Mouse (Mus musculus) naive thymus-derived CD4-positive, alpha-beta T cell, adult 2 months (primary cell): Measurements from ENCODE around the gene Hsp90ab1.

Experiments used
- DNase-seq: peaks from one replicate; pipeline ENCODE4 v3.0.0-alpha.2; 2011; ENCODE audit warnings: low read depth

Hsp90ab1 gene

GRCm38 (mm10) chr17:45557998-45558862, 14.8 kb downstream of the Hsp90ab1 start:
- peak; percentile 78 for DNase-seq

- DNase-seq = peak; percentile 53
Measured at GRCm38 (mm10) chr17:45557246-45557824, 15.7 kb downstream of the Hsp90ab1 start.

GRCm38 (mm10) chr17:45556514-45557245, 16.4 kb downstream of the Hsp90ab1 start:
- DNase-seq = peak; percentile 47

GRCm38 (mm10) chr17:45556107-45556489, 17.0 kb downstream of the Hsp90ab1 start:
- DNase-seq = no peak

GRCm38 (mm10) chr17:45555452-45556106, 17.5 kb downstream of the Hsp90ab1 start, which contains the start of gene Nfkbie:
TSS of gene Nfkbie (plus strand) at chr17:45555703.
- peak; percentile 98 for DNase-seq

GRCm38 (mm10) chr17:45554420-45554819, 18.7 kb downstream of the Hsp90ab1 start:
- DNase-seq = peak; percentile 37

- DNase-seq = no peak
Measured at GRCm38 (mm10) chr17:45553065-45553464, 20.0 kb downstream of the Hsp90ab1 start.

- DNase-seq = peak; percentile 94
Measured at GRCm38 (mm10) chr17:45551816-45552451, 21.1 kb downstream of the Hsp90ab1 start.

- peak; percentile 23 for DNase-seq
Measured at GRCm38 (mm10) chr17:45551249-45551796, 21.7 kb downstream of the Hsp90ab1 start.

GRCm38 (mm10) chr17:45550253-45550652, 22.8 kb downstream of the Hsp90ab1 start:
- no peak for DNase-seq

GRCm38 (mm10) chr17:45549617-45550181, 23.4 kb downstream of the Hsp90ab1 start, which contains the start of gene Tmem151b:
TSS of gene Tmem151b (minus strand) at chr17:45549677.
- peak; percentile 40 for DNase-seq

- DNase-seq = peak; percentile 57
Measured at GRCm38 (mm10) chr17:45548541-45549512, 24.2 kb downstream of the Hsp90ab1 start.

- DNase-seq = peak; percentile 10
Measured at GRCm38 (mm10) chr17:45547461-45548190, 25.4 kb downstream of the Hsp90ab1 start.

- DNase-seq = no peak
Measured at GRCm38 (mm10) chr17:45546941-45547340, 26.1 kb downstream of the Hsp90ab1 start.

GRCm38 (mm10) chr17:45545278-45545961, 27.7 kb downstream of the Hsp90ab1 start:
- DNase-seq = no peak

GRCm38 (mm10) chr17:45544873-45545277, 28.2 kb downstream of the Hsp90ab1 start:
- DNase-seq = no peak

GRCm38 (mm10) chr17:45544001-45544872, 28.8 kb downstream of the Hsp90ab1 start:
- DNase-seq = no peak
